Mouse (Mus musculus): ENCODE data around the gene Znhit6. TPM values are rescaled to one million over a fixed set of nuclear protein-coding genes. Genes with fewer than 3 reads are reported as not detected.

Znhit6 gene
- polyA plus RNA-seq, 1 experiment from 2014 or later = 43.0 TPM

DNA sequence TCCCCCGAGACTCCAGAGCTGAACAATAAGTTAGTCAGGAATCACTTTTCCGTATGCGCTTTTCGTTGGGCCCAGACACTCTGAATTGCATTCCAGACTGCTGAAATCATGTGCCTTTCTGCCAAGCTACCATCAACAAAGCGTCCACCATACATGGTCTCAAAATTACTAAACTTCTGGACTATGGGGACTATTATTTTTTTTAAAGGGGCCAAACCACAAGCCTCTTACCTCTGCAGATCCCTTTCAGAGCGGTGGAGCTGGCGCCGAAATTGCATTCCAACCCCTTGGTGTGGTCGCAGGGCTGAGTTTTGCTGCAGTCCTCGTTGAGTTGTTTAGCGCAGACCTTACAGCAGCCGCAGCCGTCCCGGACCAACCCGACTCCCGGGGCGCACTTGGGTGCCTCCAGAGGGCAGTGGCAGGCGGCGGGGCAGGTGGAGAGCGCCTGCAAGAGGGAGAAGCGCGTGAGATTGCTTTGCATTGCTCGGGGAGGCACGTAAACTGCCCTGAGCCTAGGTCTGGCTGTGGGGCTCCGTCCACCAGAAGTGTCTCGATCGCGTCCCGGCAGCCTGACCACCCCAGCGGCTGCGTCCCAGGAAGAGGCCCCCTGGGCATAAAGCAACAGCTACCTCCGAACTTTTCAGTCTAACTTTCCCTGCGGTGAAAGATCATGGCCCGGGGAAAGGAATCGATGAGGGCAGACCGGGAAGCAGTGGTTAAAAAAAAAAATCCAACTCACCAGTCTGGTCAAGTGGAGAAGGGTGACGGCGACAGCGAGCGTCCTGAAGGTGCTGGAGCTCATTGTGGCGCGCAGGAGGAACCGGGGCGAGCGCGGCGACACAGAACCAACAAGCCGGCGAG lies 73.2 kb downstream of the Znhit6 start:
- peak overlapping the region; percentile 85 for H3K27ac ChIP-seq
- under 1% methylated on average over 49 of the region's 49 CpGs for WGBS
- peaks cover 4% of the 10 kb centered on the region; the same call in 1 of the 2 replicates for H3K36me3 ChIP-seq (replicated peaks)
- peak; percentile 3 for ATAC-seq (ENCODE audit: low FRiP score)
- H3K4me2 ChIP-seq = peak overlapping the region; percentile 80
- peaks cover 20% of the 10 kb centered on the region for H3K27me3 ChIP-seq
- peak overlapping the region; percentile 63 for H3K4me3 ChIP-seq (replicated peaks)
- peak overlapping the region; percentile 81 for H3K9ac ChIP-seq
- no peaks in the 10 kb centered on the region for H3K9me3 ChIP-seq
- peaks cover 82% of the 10 kb centered on the region for H3K4me1 ChIP-seq

- H3K4me1 ChIP-seq = peaks cover 82% of the 10 kb centered on the region
- 0% methylated on average over 28 of the region's 29 CpGs for WGBS
- peak within 1 kb of the TSS; percentile 81 for H3K9ac ChIP-seq
- H3K27ac ChIP-seq = peak within 1 kb of the TSS; percentile 85
- H3K9me3 ChIP-seq = no peaks in the 10 kb centered on the region
- H3K27me3 ChIP-seq = peaks cover 20% of the 10 kb centered on the region
- peak within 1 kb of the TSS; percentile 63 for H3K4me3 ChIP-seq (replicated peaks)
- peaks cover 4% of the 10 kb centered on the region; the same call in 1 of the 2 replicates for H3K36me3 ChIP-seq (replicated peaks)
- H3K4me2 ChIP-seq = peak within 1 kb of the TSS; percentile 80
- ATAC-seq (ENCODE audit: low FRiP score) = peak; percentile 74
These were observed 73.8 kb downstream of the Znhit6 start, which contains the start of gene Ccn1 for GRCm38 (mm10) chr3:145649852-145650202. Ccn1 (minus strand) TSS chr3:145649981.

DNA sequence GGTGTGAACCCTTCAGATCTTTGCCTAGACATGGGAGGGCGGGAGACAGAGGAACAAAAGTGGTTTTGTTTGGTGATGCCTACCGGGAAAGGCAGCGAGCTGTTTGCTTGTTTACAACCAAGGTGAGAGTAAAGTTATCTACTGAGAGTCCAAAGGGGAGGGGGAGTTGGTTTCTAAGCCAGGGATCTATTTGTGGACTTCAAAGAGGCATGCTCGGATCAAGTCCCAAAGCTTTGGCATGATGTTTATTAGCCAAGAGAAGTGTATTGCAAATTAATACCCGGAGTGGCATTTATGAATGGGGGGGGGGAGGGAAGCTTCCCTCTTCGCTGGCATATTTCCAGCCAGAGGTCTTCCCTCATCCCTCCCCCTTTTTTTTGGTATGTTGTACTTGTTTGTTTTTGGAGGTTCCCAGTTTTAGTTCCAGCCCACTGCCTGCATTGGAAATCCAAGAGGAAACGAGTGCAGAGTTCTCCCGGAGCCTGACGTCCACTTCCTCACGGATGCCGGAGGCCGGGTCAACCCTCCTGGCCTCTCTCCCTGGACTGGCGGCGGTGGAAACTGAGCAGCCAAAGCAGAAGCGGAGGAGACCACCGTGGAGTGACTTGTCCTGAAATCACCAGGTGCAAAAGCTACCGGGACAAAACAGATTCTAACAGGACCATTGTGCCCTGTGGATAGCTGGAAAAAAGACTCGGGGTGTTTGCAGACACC lies 74.5 kb downstream of the Znhit6 start:
- Histone ChIP-seq H3K9ac (peak overlapping the region; percentile 49), H3K27ac (peak overlapping the region; percentile 75), H3K9me3 (no peaks in the 10 kb centered on the region), H3K4me3 (replicated peaks) (peak overlapping the region; percentile 63), H3K4me1 (peaks cover 80% of the 10 kb centered on the region), H3K4me2 (peak overlapping the region; percentile 80), H3K27me3 (peaks cover 20% of the 10 kb centered on the region), H3K36me3 (replicated peaks) (peaks cover 4% of the 10 kb centered on the region; the same call in 1 of the 2 replicates)
- ATAC-seq (ENCODE audit: low FRiP score) = peak; percentile 1; the same call in 1 of the 2 replicates
- WGBS = 0% methylated on average over 18 of the region's 18 CpGs

DNA sequence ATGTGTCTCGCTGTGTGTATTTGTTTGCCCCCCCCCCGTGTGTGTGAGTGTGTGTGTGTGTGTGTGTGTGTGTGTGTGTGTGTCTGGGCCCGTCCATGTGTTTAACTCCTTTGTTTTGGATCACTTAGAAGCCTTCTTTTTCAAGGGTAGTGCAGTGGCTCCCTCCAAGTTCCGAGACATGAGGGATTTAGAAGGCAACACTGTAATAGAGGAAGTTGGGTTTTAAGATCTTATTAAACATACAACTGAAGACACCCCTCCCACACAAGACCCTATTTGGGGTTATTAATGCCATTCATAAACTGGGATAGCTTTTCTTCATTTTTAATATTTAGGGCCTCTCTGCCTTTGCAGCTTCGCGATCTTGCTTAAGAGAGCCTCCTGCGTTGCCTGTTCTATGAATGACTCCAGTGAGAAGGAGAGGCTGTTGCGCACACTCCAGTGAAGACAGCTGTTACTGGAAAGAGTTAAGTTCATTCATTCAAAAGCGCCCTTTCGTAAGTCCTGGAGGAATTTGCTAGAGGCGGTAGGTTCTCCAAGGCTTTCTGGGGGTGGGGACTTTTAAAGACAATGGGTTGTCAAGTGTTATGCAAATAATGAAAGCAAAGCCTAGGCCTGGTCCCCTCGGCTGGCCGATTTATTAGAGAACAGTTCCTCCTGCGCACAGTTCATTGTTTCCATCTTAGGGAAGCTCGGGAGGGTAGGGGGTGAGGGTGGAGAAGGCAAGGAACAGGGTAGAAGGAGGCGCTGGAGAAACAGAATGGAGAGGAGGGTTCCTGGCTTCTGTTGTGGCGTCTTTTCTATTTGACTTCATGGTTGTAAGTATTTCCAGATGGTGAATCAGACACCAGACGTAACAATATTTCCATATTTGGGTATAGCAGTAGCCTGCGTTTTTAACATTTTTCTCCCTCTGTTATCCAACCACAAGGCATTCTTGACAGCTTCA lies 75.3 kb downstream of the Znhit6 start:
- Histone ChIP-seq H3K4me1 (peaks cover 73% of the 10 kb centered on the region), H3K27me3 (peaks cover 20% of the 10 kb centered on the region), H3K9me3 (no peaks in the 10 kb centered on the region), H3K9ac (peak overlapping the region; percentile 49), H3K27ac (peak overlapping the region; percentile 75), H3K36me3 (replicated peaks) (peaks cover 4% of the 10 kb centered on the region; the same call in 1 of the 2 replicates), H3K4me2 (peak overlapping the region; percentile 80), H3K4me3 (replicated peaks) (peak overlapping the region; percentile 63)
- ATAC-seq (ENCODE audit: low FRiP score) = peak; percentile 20
- WGBS = 2% methylated on average over 19 of the region's 19 CpGs

GRCm38 (mm10) chr3:145651978-145652321 lies 75.9 kb downstream of the Znhit6 start:
- 2% methylated on average over 10 of the region's 10 CpGs for WGBS
- no peaks in the 10 kb centered on the region for H3K9me3 ChIP-seq
- peaks cover 4% of the 10 kb centered on the region; the same call in 1 of the 2 replicates for H3K36me3 ChIP-seq (replicated peaks)
- peaks cover 20% of the 10 kb centered on the region for H3K27me3 ChIP-seq
- 0 out of 2 replicates have a peak overlapping the region, but pooled peaks have one; percentile 8 for H3K9ac ChIP-seq
- peaks cover 68% of the 10 kb centered on the region for H3K4me1 ChIP-seq
- H3K27ac ChIP-seq = peak overlapping the region; percentile 75
- H3K4me3 ChIP-seq (replicated peaks) = peak overlapping the region; percentile 63
- H3K4me2 ChIP-seq = peak overlapping the region; percentile 80
- no peak for ATAC-seq (ENCODE audit: low FRiP score)

GRCm38 (mm10) chr3:145652322-145653131 lies 76.5 kb downstream of the Znhit6 start:
- Histone ChIP-seq H3K27me3 (peaks cover 17% of the 10 kb centered on the region), H3K4me3 (replicated peaks) (peak overlapping the region; percentile 63), H3K36me3 (replicated peaks) (0 out of 2 replicates have a peak, but pooled peaks cover under 1% of the 10 kb centered on the region), H3K27ac (peak overlapping the region; percentile 75), H3K9ac (peak overlapping the region; percentile 63; the same call in 1 of the 2 replicates), H3K4me2 (peak overlapping the region; percentile 80), H3K9me3 (no peaks in the 10 kb centered on the region), H3K4me1 (peaks cover 62% of the 10 kb centered on the region)
- 7% methylated on average over 20 of the region's 20 CpGs for WGBS
- ATAC-seq (ENCODE audit: low FRiP score) = no peak

DNA sequence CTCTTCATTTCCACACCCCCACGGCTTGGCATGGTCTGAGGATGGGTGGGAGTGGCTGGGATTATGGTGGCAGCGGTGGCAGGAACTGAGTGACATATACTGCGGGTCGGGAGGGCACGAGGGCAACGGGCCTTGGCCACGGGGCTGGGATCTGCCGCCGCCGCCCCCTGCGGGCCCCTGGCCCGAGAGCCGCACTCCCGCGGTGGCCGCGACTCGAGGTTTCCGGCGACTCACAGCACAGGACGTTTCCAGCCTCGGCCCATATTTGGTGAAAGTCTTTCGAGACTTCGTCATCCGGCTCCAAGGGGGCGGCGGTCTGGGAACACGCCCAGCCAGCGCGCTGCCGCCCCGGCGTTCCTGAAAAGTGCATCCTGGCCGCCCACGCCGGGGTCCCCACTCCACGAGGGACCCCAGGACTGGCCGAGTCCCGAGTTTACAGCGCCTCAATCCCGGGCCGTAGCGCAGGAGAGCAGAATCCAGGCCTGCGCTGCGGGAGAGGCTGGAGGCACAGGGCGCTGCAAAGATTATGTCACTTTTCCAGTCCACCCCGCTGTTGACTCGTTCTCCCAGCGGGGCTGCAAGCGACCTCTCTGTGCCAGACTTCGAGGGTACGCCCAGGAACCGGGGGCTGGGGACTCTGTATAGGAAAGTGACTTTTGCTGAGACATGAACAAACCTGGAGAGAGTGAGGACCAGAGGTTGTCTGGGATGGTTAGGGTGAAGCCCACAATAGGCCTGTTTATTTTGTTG lies 77.4 kb downstream of the Znhit6 start:
- Histone ChIP-seq H3K9me3 (no peaks in the 10 kb centered on the region), H3K4me2 (peak overlapping the region; percentile 80), H3K4me3 (replicated peaks) (peak overlapping the region; percentile 42), H3K4me1 (peaks cover 54% of the 10 kb centered on the region), H3K9ac (peak overlapping the region; percentile 63), H3K36me3 (replicated peaks) (no peaks in the 10 kb centered on the region), H3K27ac (peak overlapping the region; percentile 75; the same call in 1 of the 2 replicates), H3K27me3 (peaks cover 17% of the 10 kb centered on the region)
- under 1% methylated on average over 53 of the region's 53 CpGs for WGBS
- peak; percentile 25; the same call in 1 of the 2 replicates for ATAC-seq (ENCODE audit: low FRiP score)

DNA sequence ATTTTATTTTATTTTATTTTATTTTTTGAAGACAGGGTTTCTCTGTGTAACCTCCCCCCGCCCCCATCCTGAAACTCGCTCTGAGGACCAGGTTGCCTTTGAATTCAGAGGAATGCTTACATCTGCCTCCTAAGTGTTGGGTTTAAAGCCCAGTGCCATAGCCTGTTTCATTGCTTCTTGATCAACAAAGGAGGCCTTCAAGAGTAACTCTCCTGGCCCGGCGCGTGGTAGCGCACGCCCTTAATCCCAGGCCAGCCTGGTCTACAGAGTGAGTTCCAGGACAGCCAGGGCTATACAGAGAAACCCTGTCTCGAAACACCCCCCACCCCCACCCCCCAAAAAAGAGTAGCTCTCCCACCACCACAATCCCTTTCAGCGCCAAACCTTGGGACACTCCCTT lies 78.0 kb downstream of the Znhit6 start:
- 43% methylated on average over 9 of the region's 9 CpGs for WGBS
- ATAC-seq (ENCODE audit: low FRiP score) = no peak
- peak overlapping the region; percentile 80; the same call in 1 of the 2 replicates for H3K4me2 ChIP-seq

More for the DNA sequence above, 78.0 kb downstream of the Znhit6 start:
- Histone ChIP-seq H3K27me3 (peaks cover 17% of the 10 kb centered on the region), H3K9ac (no peak overlapping the region), H3K4me1 (peaks cover 47% of the 10 kb centered on the region), H3K9me3 (no peaks in the 10 kb centered on the region), H3K4me3 (replicated peaks) (no peak overlapping the region), H3K36me3 (replicated peaks) (no peaks in the 10 kb centered on the region), H3K27ac (no peak overlapping the region)

All from forebrain, embryonic 12.5 days (tissue).